Mouse (Mus musculus) liver, embryonic 13.5 days (tissue): ENCODE data around the gene Igfbp5. TPM values are rescaled to one million over a fixed set of nuclear protein-coding genes. Genes with fewer than 3 reads are reported as not detected.

ENCODE experiments used
- ATAC-seq: fragments of 200-750 bp; cut with Nextera tagmentation; 2 replicates; pipeline ENCODE4 v1.8.0; 2017; ENCODE audit warnings: low read depth, mild to moderate bottlenecking, moderate number of reproducible peaks, moderate library complexity
- DNase-seq: peaks from one replicate; pipeline ENCODE4 v3.0.0; 2022
- H3K27ac ChIP-seq: fragments of 300-500 bp; sonication (generic); 2 replicates; pipeline ENCODE4 v1.5.1; 2015; ENCODE audit warnings: moderate library complexity, mild to moderate bottlenecking, inconsistent platforms
- H3K27me3 ChIP-seq: fragments of 300-500 bp; sonication (generic); 2 replicates; pipeline ENCODE4 v1.6.1; 2015; ENCODE audit warnings: mild to moderate bottlenecking, inconsistent platforms
- H3K36me3 ChIP-seq: fragments of 300-500 bp; sonication (generic); 2 replicates; pipeline ENCODE4 v1.6.1; 2015; ENCODE audit warnings: mild to moderate bottlenecking, inconsistent platforms
- H3K4me1 ChIP-seq: fragments of 300-500 bp; sonication (generic); replicated peaks from 2 replicates; pipeline ENCODE4 v1.6.1; 2015; ENCODE audit warnings: inconsistent platforms
- H3K4me2 ChIP-seq: fragments of 300-500 bp; sonication (generic); 2 replicates; pipeline ENCODE4 v1.6.1; 2015; ENCODE audit warnings: inconsistent platforms, mild to moderate bottlenecking, moderate library complexity
- H3K4me3 ChIP-seq: fragments of 300-500 bp; sonication (generic); replicated peaks from 2 replicates; pipeline ENCODE4 v1.5.1; 2015; ENCODE audit warnings: mild to moderate bottlenecking, inconsistent platforms
- H3K9ac ChIP-seq: fragments of 300-500 bp; sonication (generic); 2 replicates; pipeline ENCODE4 v1.6.1; 2015; ENCODE audit warnings: mild to moderate bottlenecking, inconsistent platforms
- H3K9me3 ChIP-seq: fragments of 300-500 bp; sonication (generic); replicated peaks from 2 replicates; pipeline ENCODE4 v1.6.1; 2016; ENCODE audit warnings: inconsistent platforms
- WGBS: fragments of 180-500 bp; shearing (Covaris S2); methylation state at CpG from one replicate; pipeline ENCODE4 v1.1.7; 2015; ENCODE audit not compliant: insufficient replicate concordance; 5-methylcytosine and 5-hydroxymethylcytosine counted together
- polyA plus RNA-seq: library from polyadenylated mRNA; unstranded; fragments of >200 nt; fragmentation: Nextera tagmentation; extraction: Ambion mirVana; gene quantifications from 2 replicates; pipeline ENCODE4 v1.2.1, GENCODE M21; 2015

The Igfbp5 gene
- polyA plus RNA-seq, 1 experiment from 2014 or later, result 3.7 TPM

DNA sequence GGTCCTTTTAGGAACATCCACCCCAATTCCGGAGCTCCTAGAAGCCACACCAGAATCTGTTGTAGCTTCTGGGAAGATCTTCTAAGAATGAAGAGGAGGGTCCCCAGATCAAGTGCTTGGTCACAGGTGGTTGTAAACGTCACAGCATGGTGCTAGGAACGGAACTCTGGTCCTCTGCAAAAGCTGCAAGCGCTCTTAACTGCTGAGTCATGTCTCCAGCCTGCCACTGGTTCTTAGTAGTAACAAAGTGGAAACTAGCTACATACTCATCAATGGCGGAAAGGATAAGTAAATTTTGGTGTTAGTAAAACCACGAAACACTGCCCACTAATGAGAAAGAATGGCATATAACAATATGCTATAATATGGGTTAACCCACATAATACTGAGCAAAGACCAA lies 54.7 kb downstream of the Igfbp5 start:
- no peak overlapping the region for H3K4me2 ChIP-seq
- H3K9me3 ChIP-seq, result no peaks in the 10 kb centered on the region
- 62% methylated on average over 6 of the region's 6 CpGs for WGBS
- H3K4me3 ChIP-seq, result no peak overlapping the region
- H3K27me3 ChIP-seq, result peaks cover 31% of the 10 kb centered on the region
- H3K9ac ChIP-seq, result no peak overlapping the region
- no peak for DNase-seq
- H3K36me3 ChIP-seq, result no peaks in the 10 kb centered on the region
- H3K27ac ChIP-seq, result no peak overlapping the region
- H3K4me1 ChIP-seq, result 0 out of 2 replicates have a peak, but pooled peaks cover 4% of the 10 kb centered on the region
- ATAC-seq, result no peak

GRCm38 (mm10) chr1:72815616-72816015 lies 59.1 kb downstream of the Igfbp5 start:
- H3K4me2 ChIP-seq, result no peak overlapping the region
- H3K9ac ChIP-seq, result no peak overlapping the region
- no peak overlapping the region for H3K4me3 ChIP-seq
- H3K27ac ChIP-seq, result no peak overlapping the region
- no peaks in the 10 kb centered on the region for H3K27me3 ChIP-seq
- DNase-seq (no peak), ATAC-seq (no peak)
- H3K9me3 ChIP-seq, result no peaks in the 10 kb centered on the region
- no peaks in the 10 kb centered on the region for H3K36me3 ChIP-seq
- WGBS, result 46% methylated on average over 3 of the region's 3 CpGs
- H3K4me1 ChIP-seq, result no peaks in the 10 kb centered on the region

GRCm38 (mm10) chr1:72815184-72815583 lies 59.5 kb downstream of the Igfbp5 start:
- Histone ChIP-seq H3K9ac (no peak overlapping the region), H3K4me3 (no peak overlapping the region), H3K4me1 (no peaks in the 10 kb centered on the region), H3K27ac (no peak overlapping the region), H3K9me3 (no peaks in the 10 kb centered on the region), H3K27me3 (no peaks in the 10 kb centered on the region), H3K36me3 (no peaks in the 10 kb centered on the region), H3K4me2 (no peak overlapping the region)
- no peak for DNase-seq
- no peak for ATAC-seq
- WGBS, result 59% methylated on average over 5 of the region's 5 CpGs

- Histone ChIP-seq H3K27ac (no peak overlapping the region), H3K9me3 (no peaks in the 10 kb centered on the region), H3K4me1 (no peaks in the 10 kb centered on the region), H3K36me3 (no peaks in the 10 kb centered on the region), H3K9ac (no peak overlapping the region), H3K4me2 (no peak overlapping the region), H3K27me3 (no peaks in the 10 kb centered on the region), H3K4me3 (no peak overlapping the region)
- no peak for DNase-seq
- 17% methylated on average over 6 of the region's 6 CpGs for whole genome bisulfite sequencing
- ATAC-seq, result no peak
Observed at GRCm38 (mm10) chr1:72813639-72814403, 60.9 kb downstream of the Igfbp5 start.

- no peaks in the 10 kb centered on the region for H3K4me1 ChIP-seq
- no peaks in the 10 kb centered on the region for H3K27me3 ChIP-seq
- WGBS, result 51% methylated on average over 5 of the region's 5 CpGs
- H3K27ac ChIP-seq, result no peak overlapping the region
- no peaks in the 10 kb centered on the region for H3K36me3 ChIP-seq
- no peak overlapping the region for H3K9ac ChIP-seq
- no peak overlapping the region for H3K4me3 ChIP-seq
- H3K4me2 ChIP-seq, result no peak overlapping the region
- ATAC-seq (no peak), DNase-seq (no peak)
- H3K9me3 ChIP-seq, result no peaks in the 10 kb centered on the region
Observed at GRCm38 (mm10) chr1:72813089-72813638, 61.5 kb downstream of the Igfbp5 start.

DNA sequence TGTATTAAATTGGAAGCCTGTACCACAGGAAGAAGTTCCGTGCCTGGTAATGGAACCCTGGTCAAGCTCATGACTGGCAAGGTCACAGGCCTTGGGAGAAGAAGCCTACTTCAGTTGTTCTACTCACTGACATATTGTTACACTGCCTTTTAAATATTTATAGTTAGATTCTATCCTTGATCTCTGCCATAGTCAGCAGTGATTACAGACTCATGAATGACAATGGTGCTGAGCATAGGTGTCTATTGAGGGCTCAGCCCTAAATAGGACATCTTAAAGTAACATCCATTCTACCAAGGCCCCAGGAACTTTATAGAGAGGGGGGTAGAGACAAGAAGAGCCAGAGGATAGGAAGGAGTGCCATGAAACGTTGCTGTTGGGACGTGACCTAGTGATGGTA lies 63.6 kb downstream of the Igfbp5 start:
- no peak overlapping the region for H3K9ac ChIP-seq
- ATAC-seq, result no peak
- H3K4me2 ChIP-seq, result no peak overlapping the region
- H3K27ac ChIP-seq, result no peak overlapping the region
- 61% methylated on average over 3 of the region's 3 CpGs for WGBS
- no peaks in the 10 kb centered on the region for H3K36me3 ChIP-seq
- no peaks in the 10 kb centered on the region for H3K9me3 ChIP-seq
- H3K27me3 ChIP-seq, result no peaks in the 10 kb centered on the region
- no peak for DNase-seq
- H3K4me3 ChIP-seq, result no peak overlapping the region
- no peaks in the 10 kb centered on the region for H3K4me1 ChIP-seq

DNA sequence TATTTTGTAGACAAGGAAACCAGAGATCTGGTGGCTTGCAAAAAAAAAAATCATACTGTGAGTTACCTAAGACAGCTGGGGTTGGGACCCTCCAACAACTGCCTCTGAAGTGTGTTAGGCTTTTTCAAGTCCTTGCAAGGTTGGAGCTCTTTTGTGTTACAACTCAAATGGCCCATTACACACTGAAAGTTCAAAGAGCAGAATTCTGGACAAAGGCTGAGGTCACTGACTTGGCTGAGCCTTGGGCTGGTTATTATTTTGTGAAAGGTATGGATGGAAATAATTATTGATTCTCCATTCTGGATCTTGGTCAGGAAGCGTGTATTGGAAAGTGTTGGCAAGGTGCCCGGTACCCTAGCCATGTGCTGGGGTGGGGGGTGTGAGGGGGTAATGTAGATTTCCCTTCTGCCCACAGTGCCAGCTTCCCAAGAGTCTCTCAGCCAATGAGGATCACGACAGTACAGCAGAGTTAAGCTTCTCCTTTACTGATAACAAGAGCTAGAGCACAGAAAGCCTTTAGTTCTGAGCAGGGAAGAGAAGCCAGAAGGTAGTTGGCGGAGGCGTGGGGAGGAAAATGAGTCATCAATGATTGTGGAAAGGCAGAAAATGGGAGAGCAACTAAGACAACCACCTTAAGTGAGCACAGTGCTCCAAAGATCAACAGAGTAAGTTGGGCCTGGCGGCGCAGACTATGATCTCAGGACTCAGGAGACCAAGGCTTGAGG lies 64.6 kb downstream of the Igfbp5 start:
- Histone ChIP-seq H3K27ac (no peak overlapping the region), H3K27me3 (no peaks in the 10 kb centered on the region), H3K9ac (no peak overlapping the region), H3K9me3 (no peaks in the 10 kb centered on the region), H3K4me3 (no peak overlapping the region), H3K4me1 (no peaks in the 10 kb centered on the region), H3K36me3 (no peaks in the 10 kb centered on the region), H3K4me2 (no peak overlapping the region)
- 76% methylated on average over 7 of the region's 7 CpGs for WGBS
- no peak for DNase-seq
- ATAC-seq, result no peak

- Histone ChIP-seq H3K27me3 (no peaks in the 10 kb centered on the region), H3K4me1 (no peaks in the 10 kb centered on the region), H3K9ac (no peak overlapping the region), H3K4me2 (no peak overlapping the region), H3K27ac (no peak overlapping the region), H3K4me3 (no peak overlapping the region), H3K36me3 (no peaks in the 10 kb centered on the region), H3K9me3 (no peaks in the 10 kb centered on the region)
- ATAC-seq (no peak), DNase-seq (no peak)
- WGBS, result 70% methylated on average over 7 of the region's 7 CpGs
Observed at GRCm38 (mm10) chr1:72809304-72809703, 65.4 kb downstream of the Igfbp5 start.

Other genes with a start within 250 kb of the Igfbp5 start
- not detected in 2 replicates for gene Ankar, start 174.3 kb downstream of the Igfbp5 start, polyA plus RNA-seq
- gene Rpl37a, start 163.6 kb downstream of the Igfbp5 start, polyA plus RNA-seq, result 1,285 and 1,320 TPM in 2 replicates
- 5.2 TPM in 2 replicates for gene Igfbp2, start 50.4 kb downstream of the Igfbp5 start, polyA plus RNA-seq
- not detected in 2 replicates for gene Tnp1, start 141.0 kb upstream of the Igfbp5 start, polyA plus RNA-seq